Mouse (Mus musculus) spleen, postnatal 14 days (tissue): Measurements from ENCODE around the gene Zfp719.

Experiments
- DNase-seq, 2 experiments: peaks; one replicate each; pipeline ENCODE4 v3.0.0; 2021 to 2022; ENCODE audit warnings: low spot score in 2 of 2

The Zfp719 gene

DNA sequence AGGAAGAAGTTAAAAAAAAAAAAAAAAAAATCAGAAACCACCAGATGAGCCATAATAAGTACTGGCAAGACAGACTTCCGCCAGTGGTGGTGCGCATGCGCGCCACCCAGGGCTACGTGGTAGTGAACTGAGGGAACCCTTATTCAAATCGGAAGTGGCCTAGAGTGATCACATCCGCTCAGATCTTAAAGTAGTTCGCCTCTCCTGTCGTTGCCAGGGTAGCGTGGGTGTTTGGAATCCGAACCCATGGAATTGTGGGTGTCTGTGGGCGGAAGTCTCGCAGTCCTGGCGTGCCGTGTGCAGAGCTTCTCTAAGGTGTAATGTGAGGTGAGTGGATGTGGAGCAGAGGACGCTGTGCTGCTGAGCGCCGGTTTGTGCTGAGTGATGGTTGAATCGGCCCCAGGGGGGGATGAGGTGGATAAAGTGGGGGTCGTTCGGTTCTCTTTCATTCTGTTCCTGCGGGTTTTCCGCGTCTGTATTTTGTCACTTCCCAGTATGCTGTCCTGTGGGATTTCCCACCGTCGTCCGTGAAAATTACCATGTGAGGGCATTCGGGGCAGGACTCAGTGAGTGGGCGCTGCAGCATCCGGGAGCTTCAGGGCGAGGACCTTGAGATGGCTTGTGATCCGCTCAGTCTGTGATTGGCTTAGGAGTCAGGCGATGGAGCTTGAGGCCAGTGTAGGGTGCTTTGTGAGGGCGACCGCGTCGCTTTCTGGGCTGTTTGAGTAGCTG lies at the start of gene Zfp719:
Gene Zfp719 (plus strand): TSS at position 171 of the 732 bp plus-strand sequence.
- DNase-seq: peak; percentile 66 to 72

GRCm38 (mm10) chr7:43530216-43530785 lies 49.1 kb upstream of the Zfp719 start:
- DNase-seq: no peak

- no peak for DNase-seq
Measured at GRCm38 (mm10) chr7:43532936-43533505, 46.4 kb upstream of the Zfp719 start.

DNA sequence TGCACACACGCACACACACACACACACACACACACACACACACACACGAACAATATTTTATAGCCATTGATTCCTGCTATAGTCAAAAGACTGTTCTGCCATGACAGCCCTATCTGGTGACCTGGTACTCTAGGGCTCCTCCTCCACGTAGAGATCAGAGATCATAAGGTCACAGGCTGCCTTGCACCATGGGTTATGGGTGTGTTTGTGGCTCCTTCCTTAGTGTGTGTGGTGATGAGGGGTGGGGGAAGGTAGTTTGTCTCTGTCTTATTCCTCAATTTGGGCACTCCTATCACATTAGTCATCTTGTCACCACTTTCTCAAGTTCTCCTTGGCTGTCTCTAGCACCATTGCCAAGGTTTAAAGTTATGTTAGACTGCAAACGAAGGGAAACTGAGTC lies 40.9 kb upstream of the Zfp719 start:
- no peak for DNase-seq

GRCm38 (mm10) chr7:43544225-43544977 lies 35.0 kb upstream of the Zfp719 start, which contains the start of gene Cd33:
Gene Cd33 (minus strand): TSS chr7:43544428.
- no peak for DNase-seq

- no peak for DNase-seq
Measured at GRCm38 (mm10) chr7:43545656-43546545, 33.5 kb upstream of the Zfp719 start.

GRCm38 (mm10) chr7:43547666-43548065 lies 31.7 kb upstream of the Zfp719 start:
- DNase-seq: no peak

- DNase-seq: no peak
Measured at GRCm38 (mm10) chr7:43548206-43548605, 31.2 kb upstream of the Zfp719 start.

- DNase-seq: peak in 1 of 2 experiments; percentile 30
Measured at GRCm38 (mm10) chr7:43553153-43553552, 26.3 kb upstream of the Zfp719 start.

DNA sequence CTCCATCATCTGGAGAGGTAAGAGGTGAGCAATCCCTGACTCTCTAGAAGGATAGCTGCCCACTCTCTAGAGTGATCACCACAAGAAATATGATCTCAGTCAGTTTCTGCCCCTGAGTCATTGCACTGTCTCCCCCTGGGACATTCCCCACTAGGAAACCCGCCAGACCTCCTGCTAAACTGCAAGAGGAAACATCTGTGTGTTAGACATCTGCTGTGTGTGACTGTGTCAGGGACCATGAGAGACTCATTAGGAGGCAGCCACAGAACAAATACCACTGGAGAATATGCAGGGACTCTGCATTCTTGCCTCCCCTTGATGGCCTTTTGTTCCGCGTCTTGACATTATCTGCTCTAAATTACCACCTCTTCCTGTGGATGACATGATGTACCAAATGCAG lies 24.9 kb upstream of the Zfp719 start:
- DNase-seq: no peak

- DNase-seq: no peak
Measured at GRCm38 (mm10) chr7:43555351-43555750, 24.1 kb upstream of the Zfp719 start.

GRCm38 (mm10) chr7:43556901-43557300 lies 22.5 kb upstream of the Zfp719 start:
- DNase-seq: no peak

GRCm38 (mm10) chr7:43562006-43562633 lies 17.3 kb upstream of the Zfp719 start, which contains the start of gene Zfp658:
Gene Zfp658 (plus strand): TSS chr7:43562256.
- peak; percentile 54 to 56 for DNase-seq

DNA sequence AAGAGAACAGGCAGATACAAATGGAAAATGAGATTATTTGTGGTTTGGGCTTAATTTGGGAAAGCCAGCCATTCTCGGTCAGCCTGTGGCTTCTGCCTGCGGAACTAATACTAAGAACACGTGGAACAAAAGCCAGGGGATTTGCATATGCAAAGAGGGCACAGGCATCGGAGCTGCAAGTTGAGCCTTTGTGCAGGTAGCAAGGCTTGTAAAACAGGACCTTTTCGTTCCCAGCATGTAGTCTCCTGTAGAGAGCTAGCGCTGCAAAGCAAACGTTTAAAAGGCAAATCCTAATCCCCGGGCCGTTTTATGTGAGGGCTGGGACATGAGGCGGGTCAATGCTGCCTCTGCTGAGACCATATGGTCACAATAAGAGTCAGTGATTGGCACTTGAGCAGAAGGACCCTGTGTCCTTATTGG lies 16.7 kb upstream of the Zfp719 start:
- DNase-seq: peak in 1 of 2 experiments; percentile 23

- DNase-seq: no peak
Measured at GRCm38 (mm10) chr7:43563300-43563699, 16.1 kb upstream of the Zfp719 start.

GRCm38 (mm10) chr7:43571216-43571615 lies 8.2 kb upstream of the Zfp719 start:
- DNase-seq: no peak

DNA sequence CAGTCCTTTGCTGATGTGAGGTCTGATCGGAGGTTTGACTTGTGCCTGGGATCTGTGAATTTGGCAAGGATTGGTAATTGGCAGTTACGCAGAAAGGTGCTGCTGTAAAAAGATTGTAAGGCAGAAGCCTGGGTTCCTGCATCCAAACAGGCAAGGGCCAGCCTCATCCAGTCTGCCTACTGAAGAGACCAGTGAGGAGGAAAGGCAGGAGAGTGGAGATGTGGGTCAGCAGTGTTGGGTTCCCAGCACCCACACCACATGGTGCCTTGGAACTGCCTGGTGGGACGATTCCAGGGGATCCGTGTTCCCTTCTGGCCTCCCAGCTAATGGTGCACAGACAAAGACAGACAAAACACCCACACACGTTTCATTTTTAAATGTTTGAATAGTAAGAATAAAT lies 1.1 kb downstream of the Zfp719 start:
- DNase-seq: no peak

GRCm38 (mm10) chr7:43584790-43585189 lies 5.4 kb downstream of the Zfp719 start:
- no peak for DNase-seq

DNA sequence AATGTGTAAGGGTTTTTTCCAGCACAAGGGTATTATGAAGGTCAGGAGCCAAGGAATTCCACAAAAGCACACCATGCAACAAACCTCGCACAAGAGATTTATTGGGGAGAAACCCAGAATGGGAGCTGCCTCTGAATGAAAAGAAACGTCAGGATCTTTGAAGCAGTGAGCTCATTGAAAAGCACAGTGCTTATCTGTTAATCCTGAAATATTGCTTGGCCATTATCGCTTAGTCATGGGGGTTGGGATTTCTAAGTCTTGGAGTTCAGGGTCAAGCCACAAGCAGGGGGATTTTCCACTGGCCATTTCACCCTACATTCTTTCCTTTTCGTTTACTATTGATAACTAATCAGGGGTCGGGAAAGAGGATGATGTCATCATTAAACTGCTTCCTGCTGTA lies 22.5 kb downstream of the Zfp719 start:
- no peak for DNase-seq

DNA sequence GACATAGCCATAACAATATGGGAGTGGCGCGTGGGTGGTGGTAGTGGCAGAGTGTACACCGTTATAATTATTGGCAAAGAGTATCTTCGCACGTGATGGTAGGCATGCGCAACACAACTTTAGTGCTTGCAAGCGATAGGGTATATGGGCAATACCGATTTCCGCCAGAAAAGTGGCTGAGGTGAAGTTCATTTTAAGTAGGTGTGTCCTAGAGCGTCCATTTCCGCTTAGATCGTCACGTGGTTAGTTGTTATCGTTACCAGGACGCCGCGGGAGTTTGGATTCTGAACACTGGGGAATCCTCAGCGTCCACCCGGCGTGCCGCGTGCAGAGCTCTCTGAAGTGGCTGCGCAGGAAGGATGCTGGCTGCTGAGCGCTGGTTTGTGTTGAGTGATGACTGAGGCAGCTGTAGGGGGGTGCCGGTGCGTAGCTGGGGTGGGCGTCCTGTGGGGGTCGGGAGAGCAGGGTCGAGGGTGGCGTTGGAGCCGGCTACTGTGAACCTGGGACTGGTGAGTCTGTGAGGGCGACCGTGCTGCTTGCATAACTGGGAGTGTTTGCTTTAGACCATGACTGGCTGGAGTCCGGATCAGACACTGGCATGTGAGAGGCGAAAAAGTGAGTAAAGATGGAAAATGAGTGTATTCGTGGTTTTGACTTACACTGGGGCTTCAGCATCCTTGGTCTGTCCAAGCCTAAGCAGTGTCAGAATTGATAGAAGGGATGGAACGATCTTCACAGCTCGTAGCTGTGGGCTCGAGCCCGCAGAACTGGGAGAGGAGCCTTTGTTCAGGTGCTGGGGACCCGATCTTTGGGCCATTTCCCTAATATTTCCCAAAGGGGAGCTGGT lies 27.7 kb downstream of the Zfp719 start, which contains the start of gene Zfp819:
Gene Zfp819 (plus strand): TSS at position 274 of the 847 bp plus-strand sequence.
- DNase-seq: no peak
